In the genomic region with DNA sequence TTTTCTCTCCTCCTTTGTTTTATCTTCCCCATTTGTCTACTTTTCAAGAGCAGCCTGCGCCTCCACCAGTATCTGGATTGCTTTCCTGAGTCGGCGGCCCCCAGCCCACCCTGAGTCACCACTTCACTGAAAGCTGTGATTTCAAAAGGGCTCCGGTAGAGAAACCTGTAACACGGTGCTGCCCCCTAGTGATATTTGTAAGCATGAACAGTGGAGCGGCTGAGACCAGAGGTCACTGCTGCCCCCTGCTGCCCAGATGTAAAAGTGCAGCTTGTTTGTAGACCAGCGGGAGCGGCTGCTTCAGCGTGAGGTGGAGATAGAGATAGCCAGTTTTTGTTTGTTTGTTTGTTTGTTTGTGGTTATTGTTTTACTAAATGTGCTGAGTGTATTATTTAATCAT, we compare ENCODE assay signal across 9 mouse cellular contexts. TPM values are rescaled to one million over a fixed set of nuclear protein-coding genes. Genes with fewer than 3 reads are reported as not detected.
DNase-seq lines count a peak whose midpoint lies in the region; ATAC-seq and TF ChIP-seq lines count a peak whose summit lies in the region.
"Had no signal": no experiment of that assay in that cellular context is flagged by ENCODE, and none has a peak within 500 bp of the region (broad histone marks: within the 10 kb centered on the region; RNA-seq: fewer than 3 reads in every experiment).

No protein-coding gene starts in this region.

- no peak for TF ChIP-seq POLR2A in brain, embryonic 14.5 days (IDR thresholded peaks at IDR 0.05; ENCODE audit: borderline replicate concordance, extremely low read depth, insufficient read depth, insufficient read length, poor library complexity, severe bottlenecking)

- ATAC-seq in erythroid progenitor cell, adult 5-6 weeks (replicated peaks; ENCODE audit: low FRiP score, poor library complexity, severe bottlenecking): peak; percentile 90
- ATAC-seq in megakaryocyte progenitor cell, adult 5-6 weeks (replicated peaks; ENCODE audit: poor library complexity): peak; percentile 99

- TF ChIP-seq CTCF in brain, embryonic 14.5 days (IDR thresholded peaks at IDR 0.05; ENCODE audit: borderline replicate concordance, extremely low read depth, insufficient read depth, insufficient read length): peak; percentile 98

- peak; percentile 37 for DNase-seq in MEL-GATA-1-ER (ENCODE audit: extremely low read depth, low read depth)
- peak; percentile 87 for DNase-seq in brain, embryonic 14.5 days (ENCODE audit: low read depth)
- DNase-seq in heart, postnatal 4 days: peak; percentile 86
- DNase-seq in left cerebral cortex, adult 11 months (ENCODE audit: low spot score): peak; percentile 53
- DNase-seq in right cerebral cortex, postnatal 14 days: peak; percentile 81
- DNase-seq in urinary bladder, postnatal 25 days (ENCODE audit: low spot score): peak; percentile 81

RNA-seq across cellular contexts. Expression of a gene that starts 15.4 kb away (rescaled TPM):
- 0.03 and 0.08 TPM in 2 replicates for polyA plus RNA-seq in brain, embryonic 14.5 days (2012; rRNA removed)
- total RNA-seq in erythroid progenitor cell, adult 5-6 weeks (2015; ENCODE audit: low replicate concordance): not detected in 2 replicates
- not detected in 2 replicates for total RNA-seq in erythroid progenitor cell, adult 5-6 weeks (2017; ENCODE audit: low replicate concordance)
- total RNA-seq in heart, postnatal 4 days (2021): not detected
- total RNA-seq in megakaryocyte progenitor cell, adult 5-6 weeks (2015): not detected in 2 replicates
- not detected in 2 replicates for total RNA-seq in megakaryocyte progenitor cell, adult 5-6 weeks (2017)
- polyA plus RNA-seq: midbrain, embryonic 12.5 days had no signal

RNA-seq across cellular contexts. Expression of a gene that starts 17.4 kb away (rescaled TPM):
- 0.24 and 0.27 TPM in 2 replicates for polyA plus RNA-seq in brain, embryonic 14.5 days (2012; rRNA removed)
- total RNA-seq in erythroid progenitor cell, adult 5-6 weeks (2015; ENCODE audit: low replicate concordance): 1.4 TPM in 1 of 2 replicates, not detected in the other
- total RNA-seq in erythroid progenitor cell, adult 5-6 weeks (2017; ENCODE audit: low replicate concordance): not detected in 2 replicates
- 1 to 10 TPM in 1 of 2 experiments, under 1 TPM in 1; 0.98 to 1.5 TPM for total RNA-seq in heart, postnatal 4 days (2021)
- total RNA-seq in megakaryocyte progenitor cell, adult 5-6 weeks (2015): 0.25 TPM in 1 of 2 replicates, not detected in the other
- not detected in 2 replicates for total RNA-seq in megakaryocyte progenitor cell, adult 5-6 weeks (2017)

Comparison
In these comparisons a context has a peak if more than half of its experiments do, and no peak if none do; other contexts are left out.
1. Peak in every context shown above with its lines: DNase-seq and ATAC-seq.
2. DNase-seq: peak in every context shown above with its lines; median percentile 87 in brain, embryonic 14.5 days; 86 in heart, postnatal 4 days; 81 in right cerebral cortex, postnatal 14 days; 81 in urinary bladder, postnatal 25 days; 53 in left cerebral cortex, adult 11 months; 37 in MEL-GATA-1-ER.